In genomic region chr12:17097800-17098271, GRCm38 (mm10) we compare ENCODE assay signal across 10 mouse cellular contexts.
DNase-seq lines count a peak whose midpoint lies in the region; ATAC-seq lines count a peak whose summit lies in the region.
"Had no signal": no experiment of that assay in that cellular context is flagged by ENCODE, and none has a peak within 500 bp of the region (broad histone marks: within the 10 kb centered on the region; RNA-seq: fewer than 3 reads in every experiment).

No protein-coding gene starts in this region.

- no peaks in the 10 kb centered on the region for H3K9me3 ChIP-seq in embryonic facial prominence, embryonic 11.5 days (replicated peaks; ENCODE audit: control insufficient read depth, low read length)
- H3K9me3 ChIP-seq in hindbrain, embryonic 14.5 days (ENCODE audit: control insufficient read depth, low read length), result no peaks in the 10 kb centered on the region
- no peaks in the 10 kb centered on the region for H3K9me3 ChIP-seq in limb, embryonic 15.5 days
- H3K9me3 ChIP-seq: G1E had no signal

- H3K27me3 ChIP-seq in embryonic facial prominence, embryonic 11.5 days (ENCODE audit: control insufficient read depth, insufficient read depth, low read length), result no peaks in the 10 kb centered on the region
- H3K27me3 ChIP-seq in hindbrain, embryonic 14.5 days (ENCODE audit: control insufficient read depth, insufficient read depth, low read length), result no peaks in the 10 kb centered on the region
- H3K27me3 ChIP-seq in limb, embryonic 15.5 days, result no peaks in the 10 kb centered on the region

- H3K4me1 ChIP-seq in embryonic facial prominence, embryonic 11.5 days (ENCODE audit: control insufficient read depth, insufficient read depth, low read length), result no peaks in the 10 kb centered on the region; the same call in 1 of the 2 replicates
- H3K4me1 ChIP-seq in hindbrain, embryonic 14.5 days (replicated peaks; ENCODE audit: control insufficient read depth, insufficient read depth, low read length), result no peaks in the 10 kb centered on the region; the same call in 1 of the 2 replicates
- peaks cover 7% of the 10 kb centered on the region for H3K4me1 ChIP-seq in limb, embryonic 15.5 days

- 28% methylated on average over 15 of the region's 15 CpGs for WGBS in embryonic facial prominence, embryonic 11.5 days
- WGBS in hindbrain, embryonic 14.5 days, result 30% methylated on average over 15 of the region's 15 CpGs
- WGBS in limb, embryonic 15.5 days, result 12% methylated on average over 15 of the region's 15 CpGs

- no peak overlapping the region for H3K4me2 ChIP-seq in embryonic facial prominence, embryonic 11.5 days (ENCODE audit: low read depth, low read length)
- H3K4me2 ChIP-seq in hindbrain, embryonic 14.5 days (replicated peaks), result peak overlapping the region; percentile 44
- H3K4me2 ChIP-seq in limb, embryonic 15.5 days, result peak overlapping the region; percentile 24

- H3K27ac ChIP-seq in embryonic facial prominence, embryonic 11.5 days (replicated peaks; ENCODE audit: low read depth, low read length), result no peak overlapping the region
- H3K27ac ChIP-seq in hindbrain, embryonic 14.5 days, result peak overlapping the region; percentile 63
- H3K27ac ChIP-seq in limb, embryonic 15.5 days, result no peak overlapping the region
- H3K27ac ChIP-seq: macrophage had no signal

- peak; percentile 23 for ATAC-seq in CD4-positive, CD25-positive, alpha-beta regulatory T cell, adult 4 months
- 0 out of 2 replicates have a peak, but pooled peaks have one; percentile 39 for ATAC-seq in embryonic facial prominence, embryonic 11.5 days (replicated peaks; ENCODE audit: insufficient number of reproducible peaks, low FRiP score, low TSS enrichment, low read depth)
- peak; percentile 69 for ATAC-seq in hindbrain, embryonic 14.5 days (ENCODE audit: low FRiP score)
- no peak for ATAC-seq in limb, embryonic 15.5 days (ENCODE audit: insufficient number of reproducible peaks, low FRiP score, low TSS enrichment, low read depth)

- H3K9ac ChIP-seq in embryonic facial prominence, embryonic 11.5 days (replicated peaks; ENCODE audit: low read length), result no peak overlapping the region
- H3K9ac ChIP-seq in hindbrain, embryonic 14.5 days, result peak overlapping the region; percentile 49
- no peak overlapping the region for H3K9ac ChIP-seq in limb, embryonic 15.5 days

- no peaks in the 10 kb centered on the region for H3K36me3 ChIP-seq in embryonic facial prominence, embryonic 11.5 days (replicated peaks; ENCODE audit: control insufficient read depth, insufficient read depth, low read depth, low read length)
- no peaks in the 10 kb centered on the region for H3K36me3 ChIP-seq in hindbrain, embryonic 14.5 days (replicated peaks; ENCODE audit: control insufficient read depth, insufficient read depth)
- no peaks in the 10 kb centered on the region for H3K36me3 ChIP-seq in limb, embryonic 15.5 days
- H3K36me3 ChIP-seq: G1E had no signal

- peak; percentile 36 for DNase-seq in embryonic facial prominence, embryonic 11.5 days (ENCODE audit: low spot score)
- peak; percentile 35 for DNase-seq in hindbrain, embryonic 14.5 days (ENCODE audit: low spot score)
- no peak for DNase-seq in spleen, postnatal 4 days (ENCODE audit: low spot score in 2 of 2)
- DNase-seq in natural killer cell, adult 2 months (ENCODE audit: low spot score in 2 of 2), result no peak
- DNase-seq in ovary, postnatal 14 days (ENCODE audit: low spot score), result no peak
- DNase-seq: kidney, adult 9 months had no signal

- no peak overlapping the region for H3K4me3 ChIP-seq in embryonic facial prominence, embryonic 11.5 days (ENCODE audit: low read depth, low read length)
- no peak overlapping the region for H3K4me3 ChIP-seq in hindbrain, embryonic 14.5 days (replicated peaks; ENCODE audit: low read length)
- no peak overlapping the region for H3K4me3 ChIP-seq in limb, embryonic 15.5 days

Comparison
In these comparisons a context has a peak if more than half of its experiments do, and no peak if none do; other contexts are left out.
1. DNase-seq: peak in embryonic facial prominence, embryonic 11.5 days (single experiment) and hindbrain, embryonic 14.5 days (single experiment); none in spleen, postnatal 4 days (0 of 2), natural killer cell, adult 2 months (0 of 2) and ovary, postnatal 14 days (single experiment).